Mouse (Mus musculus) bone marrow macrophage, adult 2 months (primary cell): ENCODE measurements around the gene Shb.

Experiments used
- CTCF ChIP-seq: IDR thresholded peaks from 2 replicates; pipeline ENCODE4 v1.5.1; 2012; ENCODE audit warnings: low read depth, mild to moderate bottlenecking, low read length, moderate library complexity
- POLR2A ChIP-seq: IDR thresholded peaks from 2 replicates; pipeline ENCODE4 v1.6.1; 2012; ENCODE audit warnings: mild to moderate bottlenecking, low read depth, low read length, borderline replicate concordance

- no peak for TF ChIP-seq CTCF
- TF ChIP-seq POLR2A: no peak
These were observed 96.4 kb downstream of the Shb start for GRCm38 (mm10) chr4:45435899-45436298.
